Mouse (Mus musculus) lung, embryonic 14.5 days (tissue): ENCODE measurements around the gene Sesn3. TPM values are rescaled to one million over a fixed set of nuclear protein-coding genes. Genes with fewer than 3 reads are reported as not detected.
A peak's percentile ranks its signal among the peaks of the same experiment; 100 is the strongest.

ENCODE experiments used
- ATAC-seq: fragments of 200-750 bp; cut with Nextera tagmentation; 2 replicates; pipeline ENCODE4 v1.8.0; 2017; ENCODE audit warnings: mild to moderate bottlenecking, moderate TSS enrichment, moderate library complexity; ENCODE audit not compliant: insufficient read depth
- DNase-seq: peaks from one replicate; pipeline ENCODE4 v3.0.0-alpha.2; 2015
- H3K27ac ChIP-seq: fragments of 300-500 bp; sonication (generic); 2 replicates; pipeline ENCODE4 v1.5.1; 2014; ENCODE audit warnings: low read depth, mild to moderate bottlenecking, moderate library complexity
- H3K27me3 ChIP-seq: fragments of 300-500 bp; sonication (generic); 2 replicates; pipeline ENCODE4 v1.6.1; 2014; ENCODE audit warnings: low read length, control low read depth; ENCODE audit not compliant: insufficient read depth
- H3K36me3 ChIP-seq: fragments of 300-500 bp; sonication (generic); 2 replicates; pipeline ENCODE4 v1.6.1; 2014; ENCODE audit warnings: control low read depth; ENCODE audit not compliant: insufficient read depth
- H3K4me1 ChIP-seq: fragments of 300-500 bp; sonication (generic); 2 replicates; pipeline ENCODE4 v1.6.1; 2014; ENCODE audit warnings: antibody characterized with exemption, control low read depth; ENCODE audit not compliant: insufficient read depth
- H3K4me2 ChIP-seq: fragments of 300-500 bp; sonication (generic); 2 replicates; pipeline ENCODE4 v1.6.1; 2014; ENCODE audit warnings: mild to moderate bottlenecking
- H3K4me3 ChIP-seq: fragments of 300-500 bp; sonication (generic); 2 replicates; pipeline ENCODE4 v1.5.1; 2014; ENCODE audit warnings: low read depth, low read length
- H3K9ac ChIP-seq: fragments of 300-500 bp; sonication (generic); 2 replicates; pipeline ENCODE4 v1.6.1; 2014
- H3K9me3 ChIP-seq: fragments of 300-500 bp; sonication (generic); 2 replicates; pipeline ENCODE4 v1.6.1; 2016; ENCODE audit warnings: low read depth, low read length, control low read depth
- CTCF ChIP-seq: IDR thresholded peaks from 2 replicates; pipeline ENCODE4 v1.5.1; 2016; ENCODE audit warnings: antibody characterized with exemption, low read depth
- WGBS: fragments of 180-500 bp; shearing (Covaris S2); extraction: QIAGEN DNeasy Blood & Tissue Kit; methylation state at CpG from one replicate; pipeline ENCODE4 v1.1.7; 2014; 5-methylcytosine and 5-hydroxymethylcytosine counted together
- polyA plus RNA-seq: library from polyadenylated mRNA; unstranded; fragments of >200 nt; fragmentation: Nextera tagmentation; extraction: Ambion mirVana; gene quantifications from 2 replicates; pipeline ENCODE4 v1.2.1, GENCODE M21; 2014

The Sesn3 gene
- polyA plus RNA-seq, 1 experiment from 2014 or later: 23.5 TPM

GRCm38 (mm10) chr9:14268578-14268977 lies 6.3 kb upstream of the Sesn3 start:
- Histone ChIP-seq H3K9me3 (no peaks in the 10 kb centered on the region), H3K4me2 (no peak overlapping the region), H3K27ac (no peak overlapping the region), H3K36me3 (no peaks in the 10 kb centered on the region), H3K27me3 (no peaks in the 10 kb centered on the region), H3K9ac (no peak overlapping the region), H3K4me3 (no peak overlapping the region), H3K4me1 (no peaks in the 10 kb centered on the region)
- DNase-seq (no peak), ATAC-seq (no peak)
- 71% methylated on average over 2 of the region's 2 CpGs for WGBS
- TF ChIP-seq CTCF: no peak

GRCm38 (mm10) chr9:14272921-14273320 lies 1.9 kb upstream of the Sesn3 start:
- no peaks in the 10 kb centered on the region for H3K4me1 ChIP-seq
- TF ChIP-seq CTCF: no peak
- DNase-seq (no peak), ATAC-seq (no peak)
- no peaks in the 10 kb centered on the region for H3K9me3 ChIP-seq
- no peak overlapping the region for H3K27ac ChIP-seq
- H3K27me3 ChIP-seq: no peaks in the 10 kb centered on the region
- no peaks in the 10 kb centered on the region for H3K36me3 ChIP-seq
- no peak overlapping the region for H3K4me3 ChIP-seq
- WGBS: 61% methylated on average over 1 of the region's 1 CpGs
- H3K4me2 ChIP-seq: no peak overlapping the region
- H3K9ac ChIP-seq: no peak overlapping the region

- no peaks in the 10 kb centered on the region for H3K4me1 ChIP-seq
- H3K27me3 ChIP-seq: no peaks in the 10 kb centered on the region
- H3K9me3 ChIP-seq: no peaks in the 10 kb centered on the region
- peak overlapping the region; percentile 69 for H3K4me2 ChIP-seq
- H3K9ac ChIP-seq: no peak overlapping the region
- H3K27ac ChIP-seq: peak overlapping the region; percentile 93
- no peak for DNase-seq
- no peaks in the 10 kb centered on the region for H3K36me3 ChIP-seq
- no peak overlapping the region for H3K4me3 ChIP-seq
- ATAC-seq: no peak
- 41% methylated on average over 5 of the region's 5 CpGs for WGBS
- no peak for TF ChIP-seq CTCF
Observed at GRCm38 (mm10) chr9:14274586-14274985, 281 bp upstream of the Sesn3 start.

DNA sequence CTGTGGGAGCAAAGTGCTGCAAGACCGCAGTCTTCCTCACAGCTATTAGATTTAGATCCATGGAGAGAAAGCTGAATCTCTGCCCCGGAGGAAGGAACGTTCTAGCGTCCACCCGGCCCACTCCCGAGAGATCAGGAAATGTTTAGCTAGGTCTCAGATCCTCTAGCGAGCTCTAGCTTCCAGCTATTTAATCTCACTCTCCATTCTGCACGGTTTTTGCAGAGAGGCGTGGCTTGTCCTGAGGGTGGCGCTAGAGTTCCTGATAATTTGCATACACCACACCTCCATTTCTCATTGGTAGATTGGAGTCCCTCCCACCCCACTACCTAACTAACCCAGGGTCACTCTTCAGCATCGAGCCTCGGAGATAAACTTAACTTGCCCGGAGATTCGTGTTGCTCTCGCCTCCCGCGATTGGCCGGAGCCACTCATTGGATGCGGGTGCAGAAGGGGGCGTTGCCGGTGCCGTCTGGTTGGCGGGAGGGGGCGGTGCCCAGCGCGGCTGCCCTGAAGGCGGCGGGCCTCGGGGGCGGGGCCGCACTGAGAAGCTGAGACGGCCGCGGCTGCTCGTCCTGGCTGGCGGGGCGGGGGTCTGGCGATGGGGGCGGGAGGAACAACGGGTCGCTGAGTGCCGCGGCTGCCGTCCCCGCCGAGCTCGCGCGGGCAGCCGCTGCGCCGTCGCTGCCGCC lies 1.1 kb downstream of the Sesn3 start:
- Histone ChIP-seq H3K4me3 (peak overlapping the region; percentile 87), H3K9me3 (no peaks in the 10 kb centered on the region), H3K36me3 (no peaks in the 10 kb centered on the region), H3K4me2 (peak overlapping the region; percentile 69), H3K27ac (peak overlapping the region; percentile 93), H3K4me1 (no peaks in the 10 kb centered on the region), H3K9ac (peak overlapping the region; percentile 84), H3K27me3 (no peaks in the 10 kb centered on the region)
- DNase-seq (peak; percentile 99), ATAC-seq (peak; percentile 99)
- TF ChIP-seq CTCF: peak; percentile 79
- under 1% methylated on average over 46 of the region's 54 CpGs for WGBS

- H3K27me3 ChIP-seq: no peaks in the 10 kb centered on the region
- TF ChIP-seq CTCF: no peak
- no peaks in the 10 kb centered on the region for H3K36me3 ChIP-seq
- peak; percentile 52 for ATAC-seq
- WGBS: under 1% methylated on average over 52 of the region's 61 CpGs
- H3K9me3 ChIP-seq: no peaks in the 10 kb centered on the region
- peak; percentile 58 for DNase-seq
- peak overlapping the region; percentile 87 for H3K4me3 ChIP-seq
- H3K9ac ChIP-seq: peak overlapping the region; percentile 84
- H3K4me1 ChIP-seq: no peaks in the 10 kb centered on the region
- H3K4me2 ChIP-seq: peak overlapping the region; percentile 69
- peak overlapping the region; percentile 93 for H3K27ac ChIP-seq
Observed at GRCm38 (mm10) chr9:14276481-14277287, 1.8 kb downstream of the Sesn3 start.

DNA sequence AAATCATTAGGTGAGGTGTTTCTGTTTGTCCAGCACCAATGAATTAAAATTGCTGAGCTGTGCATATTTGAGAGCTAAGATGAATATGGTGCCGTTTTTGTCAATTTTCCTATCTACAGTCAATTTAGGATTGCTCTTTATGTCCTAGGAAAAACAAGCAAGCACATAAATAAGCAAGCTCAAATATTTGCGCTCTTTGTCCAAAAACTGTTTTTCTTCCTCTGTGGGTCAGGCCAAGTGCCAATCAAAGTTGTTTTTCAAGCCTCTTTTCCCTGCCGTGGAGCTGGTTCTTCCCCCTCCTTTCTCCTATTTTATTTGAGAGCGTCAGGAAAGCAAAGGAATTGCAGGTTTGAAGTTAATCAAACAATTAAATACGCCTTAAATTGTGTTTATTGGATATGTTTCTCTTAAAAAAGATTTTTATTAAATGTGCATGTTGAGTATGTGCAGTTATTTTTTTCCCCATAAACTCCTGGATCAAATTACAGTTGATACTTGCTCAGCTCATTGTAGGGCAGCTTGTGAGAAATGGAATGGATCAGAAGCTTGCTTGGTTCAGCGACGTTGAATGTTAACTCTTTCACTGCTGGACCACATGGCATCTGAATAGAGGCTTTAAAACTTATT lies 2.6 kb downstream of the Sesn3 start:
- no peak for ATAC-seq
- Histone ChIP-seq H3K4me1 (no peaks in the 10 kb centered on the region), H3K9me3 (no peaks in the 10 kb centered on the region), H3K36me3 (no peaks in the 10 kb centered on the region), H3K4me2 (peak overlapping the region; percentile 69), H3K27me3 (no peaks in the 10 kb centered on the region), H3K4me3 (peak overlapping the region; percentile 87), H3K27ac (peak overlapping the region; percentile 93), H3K9ac (peak overlapping the region; percentile 84)
- TF ChIP-seq CTCF: no peak
- DNase-seq: peak; percentile 75
- WGBS: under 1% methylated on average over 7 of the region's 7 CpGs

DNA sequence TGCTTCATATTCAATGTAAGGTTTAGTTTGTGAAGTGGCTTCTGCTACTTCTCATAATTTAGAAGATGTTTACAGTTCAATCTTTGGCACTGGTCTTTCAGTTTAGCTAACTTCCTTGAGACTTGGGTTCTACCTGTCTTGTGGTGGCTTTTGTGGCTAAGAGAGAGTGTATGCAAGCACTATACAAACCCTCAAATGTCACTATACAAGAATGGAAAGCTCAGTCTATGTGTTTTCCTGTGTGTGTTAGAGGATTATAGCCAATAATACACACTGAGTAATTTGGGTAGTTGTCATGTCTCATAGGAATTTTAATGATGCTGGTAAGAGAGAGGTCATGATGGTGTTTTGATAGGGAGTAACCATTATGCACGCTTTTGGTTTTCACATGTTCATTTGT lies 5.8 kb downstream of the Sesn3 start:
- 47% methylated on average over 1 of the region's 1 CpGs for WGBS
- no peaks in the 10 kb centered on the region for H3K36me3 ChIP-seq
- H3K9me3 ChIP-seq: no peaks in the 10 kb centered on the region
- H3K9ac ChIP-seq: no peak overlapping the region
- ATAC-seq (no peak), DNase-seq (no peak)
- TF ChIP-seq CTCF: no peak
- H3K4me3 ChIP-seq: no peak overlapping the region
- H3K27me3 ChIP-seq: no peaks in the 10 kb centered on the region
- H3K4me1 ChIP-seq: peaks cover 3% of the 10 kb centered on the region; the same call in 1 of the 2 replicates
- H3K27ac ChIP-seq: no peak overlapping the region
- H3K4me2 ChIP-seq: no peak overlapping the region
